Comparison of ENCODE assay signal across 8 mouse cellular contexts in the genomic region with DNA sequence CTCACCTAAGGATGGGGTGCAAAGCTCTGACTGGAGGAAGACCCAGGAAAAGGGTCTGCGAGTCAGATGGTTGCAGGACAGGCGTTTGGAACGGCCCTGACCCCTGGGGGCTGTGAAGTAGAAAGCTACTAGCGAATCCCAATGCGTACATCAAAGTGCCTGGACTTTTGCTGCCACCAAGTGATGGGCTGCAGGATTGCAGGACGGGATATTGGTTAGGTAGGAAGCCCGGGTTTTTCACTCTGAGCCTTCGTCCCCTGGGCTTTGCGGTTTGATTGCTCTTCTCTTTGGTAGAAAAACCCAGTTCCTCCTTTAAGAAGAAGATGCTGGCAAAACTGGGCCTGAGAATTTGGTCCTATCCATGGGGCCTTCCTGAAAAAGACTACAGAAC. TPM values are rescaled to one million over a fixed set of nuclear protein-coding genes. Genes with fewer than 3 reads are reported as not detected.
DNase-seq lines count a peak whose midpoint lies in the region; ATAC-seq and TF ChIP-seq lines count a peak whose summit lies in the region.

No protein-coding gene starts in this region.

- 0 out of 2 replicates have a peak, but pooled peaks cover 2% of the 10 kb centered on the region for H3K36me3 ChIP-seq in forebrain, postnatal 0 days (ENCODE audit: insufficient read depth)
- H3K36me3 ChIP-seq in neural tube, embryonic 15.5 days: no peaks in the 10 kb centered on the region; the same call in 1 of the 2 replicates

- TF ChIP-seq CTCF in cerebellum, adult 2 months (IDR thresholded peaks at IDR 0.05; ENCODE audit: borderline replicate concordance, insufficient read depth, low read depth, low read length): peak; percentile 99
- TF ChIP-seq CTCF in forebrain, postnatal 0 days (IDR thresholded peaks at IDR 0.05; ENCODE audit: low read depth): peak; percentile 98
- TF ChIP-seq CTCF in layer of hippocampus, adult 2 months (conservative IDR thresholded peaks at IDR 0.05): peak; percentile 84
- peak; percentile 100 for TF ChIP-seq CTCF in lung, adult 2 months (IDR thresholded peaks at IDR 0.05; ENCODE audit: insufficient read depth, low read length)

- H3K9me3 ChIP-seq in forebrain, postnatal 0 days (ENCODE audit: low read length): no peaks in the 10 kb centered on the region
- H3K9me3 ChIP-seq in neural tube, embryonic 15.5 days (replicated peaks): no peaks in the 10 kb centered on the region

- no peaks in the 10 kb centered on the region for H3K27me3 ChIP-seq in cerebellum, adult 2 months (ENCODE audit: control insufficient read depth, insufficient read depth, low read length)
- no peaks in the 10 kb centered on the region for H3K27me3 ChIP-seq in forebrain, postnatal 0 days (ENCODE audit: insufficient read depth, low read length)
- no peaks in the 10 kb centered on the region for H3K27me3 ChIP-seq in neural tube, embryonic 15.5 days (replicated peaks)

- peak overlapping the region; percentile 100 for H3K27ac ChIP-seq in cerebellum, adult 2 months (ENCODE audit: insufficient read depth, low read length)
- H3K27ac ChIP-seq in forebrain, postnatal 0 days (ENCODE audit: low read depth, low read length): peak overlapping the region; percentile 99
- H3K27ac ChIP-seq in layer of hippocampus, adult 2 months: peak overlapping the region; percentile 96
- peak overlapping the region; percentile 97 for H3K27ac ChIP-seq in neural tube, embryonic 15.5 days (replicated peaks)

- peaks cover 56% of the 10 kb centered on the region for H3K4me1 ChIP-seq in cerebellum, adult 2 months (ENCODE audit: control insufficient read depth, insufficient read depth, low read length)
- H3K4me1 ChIP-seq in forebrain, postnatal 0 days (ENCODE audit: insufficient read depth): peaks cover 36% of the 10 kb centered on the region
- peaks cover 5% of the 10 kb centered on the region for H3K4me1 ChIP-seq in lung, adult 2 months (ENCODE audit: control insufficient read depth, insufficient read depth, low read length)
- H3K4me1 ChIP-seq in neural tube, embryonic 15.5 days: peaks cover 59% of the 10 kb centered on the region

- ATAC-seq in forebrain, postnatal 0 days: peak; percentile 74
- peak; percentile 80 for ATAC-seq in neural tube, embryonic 15.5 days (ENCODE audit: low FRiP score)

- DNase-seq in MEL-GATA-1-ER (ENCODE audit: extremely low read depth, low read depth): peak; percentile 74
- DNase-seq in cerebellum, adult 2 months: peak; percentile 93 to 98
- DNase-seq in forebrain, postnatal 0 days: peak; percentile 97
- DNase-seq in heart, postnatal 4 days: peak; percentile 98
- DNase-seq in layer of hippocampus, adult 2 months (ENCODE audit: low spot score in 2 of 2): peak; percentile 91 to 96
- DNase-seq in lung, adult 2 months: peak; percentile 92
- DNase-seq in testis, postnatal 10 days (ENCODE audit: low spot score): peak; percentile 94

- peak overlapping the region; percentile 70 for H3K4me3 ChIP-seq in cerebellum, adult 2 months (replicated peaks; ENCODE audit: insufficient read depth, low read depth, low read length)
- peak overlapping the region; percentile 59 for H3K4me3 ChIP-seq in forebrain, postnatal 0 days (ENCODE audit: low read depth, low read length)
- H3K4me3 ChIP-seq in layer of hippocampus, adult 2 months: peak overlapping the region; percentile 55
- peak overlapping the region; percentile 70 for H3K4me3 ChIP-seq in lung, adult 2 months (replicated peaks; ENCODE audit: extremely low read depth, low read depth, low read length)
- H3K4me3 ChIP-seq in neural tube, embryonic 15.5 days (replicated peaks): peak overlapping the region; percentile 64

- peak overlapping the region; percentile 96 for H3K4me2 ChIP-seq in forebrain, postnatal 0 days (ENCODE audit: low read depth)
- H3K4me2 ChIP-seq in neural tube, embryonic 15.5 days: peak overlapping the region; percentile 95

- no peak for TF ChIP-seq POLR2A in cerebellum, adult 2 months (IDR thresholded peaks at IDR 0.05; ENCODE audit: borderline replicate concordance, insufficient read depth, low read length)
- 0 out of 2 replicates have a peak, but pooled peaks have one; percentile 32 for TF ChIP-seq POLR2A in lung, adult 2 months (IDR thresholded peaks at IDR 0.05; ENCODE audit: borderline replicate concordance, extremely low read depth, low read depth, low read length)

- peak overlapping the region; percentile 87 for H3K9ac ChIP-seq in forebrain, postnatal 0 days
- peak overlapping the region; percentile 86 for H3K9ac ChIP-seq in neural tube, embryonic 15.5 days (replicated peaks)

- 1% methylated on average over 9 of the region's 9 CpGs for WGBS in cerebellum, adult 2 months
- 0% methylated on average over 9 of the region's 9 CpGs for WGBS in forebrain, postnatal 0 days
- 1% methylated on average over 9 of the region's 9 CpGs for WGBS in lung, adult 2 months
- WGBS in neural tube, embryonic 15.5 days: under 1% methylated on average over 9 of the region's 9 CpGs

RNA-seq across cellular contexts. Expression of a gene that starts 0.3 kb away (rescaled TPM):
- polyA plus RNA-seq in cerebellum, adult 2 months (2012; rRNA removed): 94.5 and 109 TPM in 2 replicates
- total RNA-seq in forebrain, postnatal 0 days (2014; rRNA removed): 48.7 and 51.8 TPM in 2 replicates
- 59.9 and 60.7 TPM in 2 replicates for polyA plus RNA-seq in forebrain, postnatal 0 days (2015; fragmentation: Nextera tagmentation; extraction: Ambion mirVana)
- total RNA-seq in heart, postnatal 4 days (2021): 10 to 100 TPM; 31.7 to 31.9 TPM
- 10 to 100 TPM; 29.2 to 34.3 TPM for total RNA-seq in layer of hippocampus, adult 2 months (2021)
- 56.7 and 59.3 TPM in 2 replicates for polyA plus RNA-seq in lung, adult 2 months (2012; rRNA removed)
- polyA plus RNA-seq in neural tube, embryonic 15.5 days (2015; fragmentation: Nextera tagmentation; extraction: Ambion mirVana): 69.7 and 73.1 TPM in 2 replicates

RNA-seq across cellular contexts. Expression of a gene that starts 26.9 kb away (rescaled TPM):
- 87.2 and 106 TPM in 2 replicates for polyA plus RNA-seq in cerebellum, adult 2 months (2012; rRNA removed)
- total RNA-seq in forebrain, postnatal 0 days (2014; rRNA removed): 66.9 and 68.7 TPM in 2 replicates
- 11.7 and 12.2 TPM in 2 replicates for polyA plus RNA-seq in forebrain, postnatal 0 days (2015; fragmentation: Nextera tagmentation; extraction: Ambion mirVana)
- 10 to 100 TPM; 93.8 to 98.1 TPM for total RNA-seq in heart, postnatal 4 days (2021)
- 100 to 1,000 TPM; 128 to 136 TPM for total RNA-seq in layer of hippocampus, adult 2 months (2021)
- 105 and 115 TPM in 2 replicates for polyA plus RNA-seq in lung, adult 2 months (2012; rRNA removed)
- 10.0 and 10.6 TPM in 2 replicates for polyA plus RNA-seq in neural tube, embryonic 15.5 days (2015; fragmentation: Nextera tagmentation; extraction: Ambion mirVana)

Comparison
In these comparisons a context has a peak if more than half of its experiments do, and no peak if none do; other contexts are left out.
1. Peak in every context shown above with its lines: DNase-seq, ATAC-seq, H3K4me3 ChIP-seq and H3K27ac ChIP-seq.